Mouse (Mus musculus) heart, postnatal 10 days (tissue): ENCODE results near the gene Fam83e. TPM values are rescaled to one million over a fixed set of nuclear protein-coding genes. Genes with fewer than 3 reads are reported as not detected.

Experiments used
- DNase-seq, 2 experiments: peaks; one replicate each; pipeline ENCODE4 v3.0.0; 2021
- intact Hi-C: fragments of 180-260 bp; cut with DNase I; formaldehyde crosslinking; loops from one replicate; pipeline ENCODE4 v1.15.1; 2025
- total RNA-seq, 2 experiments: library from RNA; stranded (reverse); gene quantifications; 2 replicates each; pipeline ENCODE4 v1.2.3; 2021

Gene Fam83e
- total RNA-seq, 2 experiments from 2014 or later: 0.10 to 0.12 TPM

DNA sequence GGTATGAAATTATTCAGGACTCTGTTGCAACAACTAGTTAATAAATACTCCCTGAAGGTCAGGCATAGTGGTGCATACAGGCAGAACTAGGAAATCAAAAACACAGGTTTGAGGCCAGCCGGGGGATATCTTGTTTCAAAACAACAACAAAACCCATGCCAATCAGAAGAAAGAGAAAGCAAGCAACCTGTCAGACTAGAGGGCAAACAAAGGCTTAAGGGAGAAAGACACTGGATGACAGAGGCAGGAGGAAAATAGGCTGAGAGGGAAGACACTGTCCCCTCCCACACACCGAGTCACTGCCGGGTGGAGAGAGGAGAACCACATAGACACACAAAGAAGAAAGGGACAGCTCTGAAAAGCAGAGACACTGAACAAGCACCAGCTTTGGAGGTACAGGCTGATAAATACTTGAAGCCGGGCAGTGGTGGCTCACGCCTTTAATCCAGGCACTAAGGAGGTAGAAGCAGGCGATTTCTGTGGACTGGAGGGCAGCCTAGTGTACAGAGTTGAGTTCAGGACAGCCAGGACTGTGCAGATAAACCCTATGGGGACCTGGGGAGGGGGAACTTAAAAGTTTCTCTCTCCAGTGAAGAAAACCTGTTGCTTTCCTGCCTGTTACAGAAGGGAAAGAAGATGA is 7.0 kb upstream of the Fam83e start:
- intact Hi-C loops: no loop called here

DNA sequence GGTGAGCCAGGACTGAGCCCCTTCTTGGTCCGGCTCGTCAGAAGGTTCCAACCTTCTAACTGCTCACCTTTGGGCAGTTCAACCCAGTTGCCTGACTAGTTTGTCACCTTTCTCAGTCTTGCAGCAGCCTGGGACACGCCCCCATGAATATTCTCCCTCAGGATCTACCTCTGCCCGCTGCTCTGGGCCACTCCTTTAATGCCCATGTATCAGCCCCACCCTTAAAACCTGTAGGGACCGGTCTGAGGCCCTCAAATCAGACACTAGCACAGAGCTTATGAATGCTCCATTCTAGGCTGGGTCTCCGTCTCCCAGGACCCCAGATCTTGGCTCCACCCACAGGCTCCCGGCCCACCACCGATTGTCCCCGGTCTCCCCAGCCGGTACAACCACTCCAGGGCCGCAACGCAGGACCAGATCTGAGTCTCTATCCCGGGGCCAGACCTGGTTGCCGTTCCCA is 6.4 kb upstream of the Fam83e start:
- intact Hi-C loops: loop anchor here (5.0 kb wide), 1 partner anchor 208 kb away; the partner anchor contains the start of genes Ccdc114 and Emp3
- no peak for DNase-seq

More for the DNA sequence above, 7.0 kb upstream of the Fam83e start:
- DNase-seq: no peak

DNA sequence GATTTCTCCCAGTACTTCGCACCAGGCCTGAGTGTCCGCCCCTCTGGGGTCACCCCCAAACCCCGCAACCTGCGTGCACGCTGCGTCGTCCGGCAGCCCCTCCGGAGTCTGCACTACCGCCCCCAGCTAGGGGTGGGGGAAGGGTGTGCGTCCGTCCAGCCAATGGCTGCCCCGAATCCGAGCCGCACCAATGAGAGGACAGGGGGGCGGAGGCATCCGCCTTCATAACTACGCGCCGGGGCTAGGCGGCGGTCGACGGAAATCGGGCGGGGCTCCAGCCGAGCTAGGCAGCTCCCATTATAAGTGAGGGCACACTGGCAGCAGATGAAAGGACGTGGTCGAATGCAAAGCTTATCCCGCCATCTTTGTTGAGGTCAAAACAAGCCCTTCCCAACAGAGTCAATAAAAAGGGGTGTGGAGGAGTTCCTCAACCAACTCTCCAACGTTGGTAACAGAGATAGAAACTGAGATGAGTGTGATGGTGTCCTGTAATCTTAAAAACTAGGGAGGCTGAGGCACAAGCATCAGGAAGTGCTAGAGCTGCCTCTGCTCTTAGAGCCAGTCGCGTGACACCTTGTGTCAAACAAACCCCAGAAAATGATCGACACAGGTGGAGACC is 5.8 kb upstream of the Fam83e start, which contains the start of gene Rpl18:
Gene Rpl18, plus strand, starts transcription at position 368 of the 619 bp plus-strand sequence.
- intact Hi-C loops: loop anchor here (5.0 kb wide), 1 partner anchor 207 kb away; the partner anchor contains the start of genes Ccdc114 and Emp3

DNA sequence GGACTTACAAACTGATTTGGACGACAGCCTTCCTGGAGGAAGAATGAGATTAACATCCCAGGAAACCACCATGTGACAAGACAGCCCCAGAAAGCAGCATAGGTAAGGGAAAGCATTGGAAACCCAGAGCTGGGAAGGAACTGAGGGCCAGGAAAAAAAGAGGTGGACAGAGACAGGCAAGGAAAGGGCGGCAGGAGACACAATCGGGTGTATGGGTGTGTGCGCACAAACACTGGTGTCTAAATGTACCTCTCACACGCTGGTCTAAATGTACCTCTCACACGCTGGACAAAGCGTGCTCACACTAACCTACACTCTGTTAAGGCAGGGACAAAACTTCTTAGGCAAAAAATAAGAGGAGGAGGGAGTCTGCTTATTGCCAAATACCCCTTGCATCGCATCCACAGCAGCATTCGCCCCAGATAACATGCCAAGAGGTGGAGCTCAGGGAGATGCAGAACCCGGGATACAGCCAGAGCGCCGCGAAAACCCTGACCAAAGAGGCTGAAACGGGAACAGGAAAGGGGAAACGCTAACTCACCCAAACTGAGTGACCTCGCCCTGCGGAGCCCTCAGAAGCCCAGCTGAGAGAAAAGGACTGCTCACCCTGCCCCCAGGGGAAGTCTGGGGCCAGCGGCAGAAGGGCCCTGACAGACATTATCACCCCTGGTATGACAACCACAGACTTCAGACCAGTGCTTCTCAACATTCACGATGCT is 5.1 kb upstream of the Fam83e start:
- DNase-seq: no peak
- intact Hi-C loops: loop anchor here (5.0 kb wide), 1 partner anchor 206 kb away; the partner anchor contains the start of genes Ccdc114 and Emp3

More for the DNA sequence above, 5.8 kb upstream of the Fam83e start, which contains the start of gene Rpl18:
- DNase-seq: peak; percentile 98 to 99

DNA sequence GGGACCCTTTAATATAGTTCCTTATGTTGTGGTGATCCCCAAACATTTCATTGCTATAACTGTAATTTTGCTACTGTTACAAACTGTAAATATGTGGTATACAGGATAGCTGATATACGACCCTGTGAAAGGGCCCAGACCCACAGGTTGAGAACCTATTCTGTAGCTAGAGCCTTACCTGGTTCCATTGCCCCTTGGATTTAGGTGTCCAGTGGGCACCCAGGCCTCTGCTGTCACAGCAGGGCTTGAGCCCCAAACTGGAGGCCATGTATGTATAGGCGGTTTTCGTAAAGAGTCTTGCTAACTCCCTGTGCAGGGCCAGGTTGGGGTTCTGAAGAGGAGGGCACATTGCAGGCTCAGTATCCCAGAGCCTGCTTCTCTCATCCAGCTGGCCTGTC is 4.6 kb upstream of the Fam83e start:
- intact Hi-C loops: loop anchor here (5.0 kb wide), 1 partner anchor 206 kb away; the partner anchor contains the start of genes Ccdc114 and Emp3
- DNase-seq: no peak

DNA sequence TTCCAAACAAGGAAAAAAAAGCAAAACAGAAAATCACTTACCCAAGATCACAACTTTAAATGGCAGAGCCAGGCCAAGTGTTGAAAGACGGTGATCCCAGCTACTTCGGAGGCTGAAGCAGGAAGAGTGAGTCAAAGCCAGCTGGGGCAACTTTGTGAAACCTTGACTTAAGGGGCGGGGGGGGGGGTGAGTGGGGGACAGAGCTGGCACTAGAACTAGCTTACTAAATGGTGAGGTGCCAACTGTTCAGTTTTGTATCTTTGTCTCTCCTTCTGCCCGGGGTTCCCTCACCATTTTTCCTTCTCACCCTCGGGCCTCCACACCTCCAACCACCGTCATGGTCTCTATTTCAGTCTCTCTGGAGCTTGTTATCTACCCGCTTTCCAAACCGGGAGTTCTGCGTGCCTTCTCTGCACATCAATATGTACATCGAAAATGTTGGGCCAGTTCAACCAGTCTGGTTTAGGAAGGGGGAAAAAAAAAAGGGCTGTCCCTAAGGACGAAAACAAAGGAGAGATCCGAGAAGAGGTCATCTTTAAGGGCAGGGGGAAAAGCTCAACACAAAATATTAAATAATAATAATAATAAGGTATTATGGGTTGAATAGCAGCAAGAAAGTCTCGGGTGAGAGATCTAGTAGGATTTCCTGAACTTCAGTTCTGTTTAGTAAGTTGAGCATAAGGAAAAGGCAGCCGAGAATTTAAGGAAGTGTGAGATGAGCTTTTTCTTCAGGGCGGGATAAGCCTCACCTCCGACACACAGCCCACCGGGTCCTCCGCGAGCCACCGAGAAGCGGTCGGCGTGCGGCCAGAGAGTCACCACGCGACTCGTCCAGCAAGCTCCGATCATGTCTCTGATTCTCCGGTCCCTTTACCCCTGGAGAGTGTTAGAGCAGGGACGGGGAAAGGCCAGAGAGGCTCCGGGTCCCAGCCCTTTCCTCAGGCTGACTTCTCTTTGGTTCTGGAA is 3.8 kb upstream of the Fam83e start:
- intact Hi-C loops: loop anchor here (5.0 kb wide), 1 partner anchor 205 kb away; the partner anchor contains the start of genes Ccdc114 and Emp3
- DNase-seq: no peak

DNA sequence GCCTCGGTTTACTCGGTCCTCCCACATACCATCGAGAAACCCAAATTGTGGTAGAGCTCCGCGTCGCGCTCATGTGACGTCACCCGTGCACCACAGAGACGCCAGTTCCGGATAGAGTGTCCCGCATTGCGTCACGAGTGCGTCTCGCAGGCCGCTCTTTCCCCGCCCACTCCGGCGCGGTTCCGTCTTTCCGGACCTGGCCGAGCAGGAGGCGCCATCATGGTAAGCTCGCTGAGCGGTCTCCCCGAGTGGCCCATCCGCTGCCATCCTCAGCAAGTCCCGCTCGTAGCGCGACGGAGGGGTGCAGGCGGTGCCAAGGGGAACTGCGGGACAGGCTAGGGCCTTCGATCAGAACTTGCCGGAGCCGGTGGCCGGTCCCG is 3.1 kb upstream of the Fam83e start, which contains the start of gene Sphk2:
Gene Sphk2, minus strand, starts transcription at position 85 of the 380 bp plus-strand sequence.
- intact Hi-C loops: loop anchor here (5.0 kb wide), 1 partner anchor 204 kb away; the partner anchor contains the start of genes Ccdc114 and Emp3
- peak; percentile 98 to 99 for DNase-seq

DNA sequence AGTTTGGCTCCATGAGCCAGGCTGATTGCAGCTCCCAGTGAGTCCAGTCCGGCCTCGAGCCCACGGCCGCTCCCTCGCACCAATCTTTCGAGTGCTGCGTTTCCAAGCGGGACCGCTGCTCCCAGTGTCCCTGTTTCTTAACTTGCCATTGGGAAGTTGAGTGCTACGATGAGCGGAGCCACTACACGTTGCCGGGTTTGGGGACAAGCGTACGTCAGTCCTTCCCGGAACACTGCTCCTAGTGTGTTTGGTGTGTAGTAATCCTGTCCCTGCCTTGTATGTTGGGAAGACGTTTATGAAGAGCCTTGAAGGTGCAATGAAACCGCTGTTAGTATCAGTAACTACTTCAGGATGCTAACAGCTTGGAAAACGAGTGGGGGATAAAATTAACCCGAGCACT is 2.7 kb upstream of the Fam83e start:
- no peak for DNase-seq
- intact Hi-C loops: loop anchor here (5.0 kb wide), 1 partner anchor 204 kb away; the partner anchor contains the start of genes Ccdc114 and Emp3

DNA sequence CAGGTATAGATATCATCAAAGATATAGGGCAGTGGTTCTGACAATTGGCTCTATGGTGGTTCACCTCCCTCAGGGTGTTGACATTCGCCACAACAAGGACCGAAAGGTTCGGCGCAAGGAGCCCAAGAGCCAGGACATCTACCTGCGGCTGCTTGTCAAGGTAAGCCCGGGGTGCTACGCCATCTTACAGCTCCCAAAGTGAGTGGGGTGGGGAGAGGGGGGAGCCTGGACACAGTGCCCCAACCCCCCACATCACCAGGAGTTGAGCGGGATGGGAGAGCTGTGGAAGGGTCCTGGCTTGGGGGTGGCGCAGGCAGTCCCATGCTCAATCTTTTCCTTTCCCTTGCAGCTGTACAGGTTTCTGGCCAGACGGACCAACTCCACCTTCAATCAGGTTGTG is 1.8 kb upstream of the Fam83e start:
- intact Hi-C loops: loop anchor here (5.0 kb wide), 1 partner anchor 203 kb away; the partner anchor contains the start of genes Ccdc114 and Emp3
- no peak for DNase-seq

DNA sequence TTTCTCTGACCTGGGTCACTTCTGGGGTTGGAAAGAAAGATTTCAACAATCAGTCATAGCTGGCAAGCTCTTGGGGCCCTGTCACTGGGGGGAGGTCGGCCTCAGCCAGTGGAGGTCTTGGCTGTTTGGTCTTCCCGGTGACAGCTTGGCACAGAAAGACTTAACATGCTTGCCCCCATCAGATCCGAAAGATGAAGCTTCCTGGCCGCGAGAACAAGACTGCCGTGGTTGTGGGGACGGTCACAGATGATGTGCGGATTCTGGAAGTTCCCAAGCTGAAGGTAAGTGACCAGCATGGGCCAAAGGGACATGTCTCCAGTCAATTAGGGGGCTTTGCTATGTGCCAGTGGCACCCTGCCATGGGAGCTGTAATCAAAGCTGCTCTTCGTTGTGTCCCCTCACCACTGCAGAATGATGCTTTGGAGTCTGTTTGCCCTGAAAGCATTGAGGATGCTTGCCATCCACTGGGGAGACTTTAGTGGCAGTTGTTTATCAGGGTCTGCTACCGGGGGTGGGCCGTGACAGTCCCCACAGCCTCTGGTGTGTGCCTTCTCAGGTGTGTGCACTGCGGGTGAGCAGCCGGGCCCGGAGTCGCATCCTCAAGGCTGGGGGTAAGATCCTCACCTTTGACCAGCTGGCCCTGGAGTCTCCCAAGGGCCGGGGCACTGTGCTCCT is 1.1 kb upstream of the Fam83e start:
- intact Hi-C loops: loop anchor here (5.0 kb wide), 1 partner anchor 202 kb away; the partner anchor contains the start of genes Ccdc114 and Emp3
- no peak for DNase-seq

DNA sequence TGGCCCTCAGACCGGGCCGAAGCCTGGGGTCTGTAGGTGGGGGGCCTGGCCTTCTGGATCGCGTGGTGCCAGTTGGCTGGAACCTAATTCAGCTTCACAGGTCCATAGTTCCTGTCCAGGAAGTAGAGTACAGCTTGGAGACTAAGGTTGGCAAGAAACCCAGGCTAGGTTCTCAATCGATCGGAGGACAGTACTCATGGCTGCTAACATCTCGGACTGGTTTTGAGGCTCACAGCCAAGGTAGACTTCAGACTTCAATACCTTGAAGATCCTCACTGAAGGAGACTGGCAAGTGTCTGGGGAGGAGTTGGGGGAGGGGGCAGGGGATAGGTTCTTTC is 191 bp downstream of the Fam83e start:
- no peak for DNase-seq
- intact Hi-C loops: no loop called here

DNA sequence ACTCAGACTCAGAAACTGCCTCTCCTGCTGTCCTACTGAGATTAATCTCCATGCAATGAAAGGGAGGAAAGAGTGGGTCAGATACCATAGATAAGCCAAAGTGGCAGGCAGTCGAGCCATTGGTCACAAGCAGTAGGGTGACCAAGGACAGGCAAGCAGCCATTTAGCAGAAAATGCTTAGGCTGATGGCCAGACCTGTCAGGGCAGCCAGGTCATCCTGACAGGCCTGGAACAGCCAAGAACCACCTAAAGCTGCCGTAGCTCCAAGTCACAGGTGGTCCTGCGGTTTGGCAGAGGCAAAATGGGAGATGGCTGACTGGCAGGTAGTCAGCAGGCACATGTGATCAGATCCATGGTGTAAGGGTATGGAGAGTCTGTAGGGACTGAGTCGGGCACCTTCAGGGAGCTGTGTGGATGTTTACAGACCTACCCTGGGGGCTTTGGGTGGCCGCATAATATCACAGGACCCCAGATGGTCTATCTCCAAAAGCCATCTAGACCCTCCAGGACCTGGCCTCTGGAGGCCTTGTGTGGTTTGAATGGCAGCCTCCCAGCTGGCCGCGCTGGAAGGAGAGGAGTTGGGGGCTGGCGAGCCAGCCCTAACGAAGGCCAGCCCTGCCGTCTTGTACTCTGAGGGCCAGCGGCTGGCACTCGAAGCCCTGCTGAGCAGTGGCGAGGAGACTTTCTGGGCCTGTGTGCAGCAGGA is 783 bp downstream of the Fam83e start:
- intact Hi-C loops: no loop called here
- no peak for DNase-seq

DNA sequence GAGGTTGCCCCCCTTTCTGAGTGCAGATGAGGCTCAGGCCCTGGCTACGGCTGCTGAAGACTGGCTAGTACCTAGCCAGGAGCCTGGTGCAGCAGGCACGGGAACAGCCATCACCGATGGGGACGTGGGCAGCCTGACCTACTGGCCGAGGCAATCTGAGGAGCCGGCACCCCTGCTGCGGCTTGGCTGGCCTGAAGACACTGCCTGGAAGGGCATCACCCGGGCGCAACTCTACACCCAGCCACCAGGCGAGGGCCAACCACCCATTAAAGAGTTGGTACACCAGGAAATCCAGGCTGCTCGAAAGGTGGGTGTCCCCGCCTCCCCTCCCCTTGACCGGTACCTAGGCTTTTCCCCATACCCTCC is 1.3 kb downstream of the Fam83e start:
- no peak for DNase-seq
- intact Hi-C loops: no loop called here

DNA sequence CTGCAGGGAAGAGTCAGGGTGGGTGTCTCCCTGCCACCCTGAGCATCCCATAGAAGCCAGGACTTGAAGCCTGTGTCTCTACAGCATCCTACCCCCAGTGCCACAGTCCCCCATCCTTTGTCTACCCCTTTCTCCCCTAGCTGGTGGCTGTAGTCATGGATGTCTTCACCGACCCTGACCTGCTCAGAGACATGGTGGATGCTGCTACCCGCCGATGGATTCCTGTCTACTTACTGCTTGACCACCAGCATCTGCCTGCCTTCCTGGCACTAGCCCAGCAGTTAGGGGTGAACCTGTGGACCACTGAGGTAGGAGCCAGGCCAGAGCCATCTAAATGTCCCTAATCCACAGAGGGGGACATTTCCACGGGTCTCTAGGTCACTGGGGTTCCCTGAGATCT is 2.3 kb downstream of the Fam83e start:
- intact Hi-C loops: no loop called here
- DNase-seq: no peak

DNA sequence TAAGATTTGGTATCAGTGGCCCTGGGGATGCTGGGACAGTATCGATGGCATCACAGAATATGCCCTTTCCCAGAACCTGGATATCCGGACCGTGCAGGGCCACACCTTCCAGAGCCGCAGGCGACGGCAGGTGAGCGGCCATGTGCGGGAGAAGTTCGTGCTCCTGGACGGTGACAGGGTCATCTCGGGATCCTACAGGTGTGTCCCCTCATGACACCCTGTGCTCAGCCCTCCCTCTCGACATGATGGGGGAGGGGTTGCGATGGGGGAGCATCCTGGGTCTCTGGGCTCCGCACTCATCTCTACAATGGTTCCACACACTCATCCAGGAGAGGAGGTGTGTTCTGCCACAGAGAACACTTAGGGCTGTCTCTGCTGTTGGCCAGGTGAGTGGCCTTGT is 2.8 kb downstream of the Fam83e start:
- DNase-seq: no peak
- intact Hi-C loops: no loop called here

DNA sequence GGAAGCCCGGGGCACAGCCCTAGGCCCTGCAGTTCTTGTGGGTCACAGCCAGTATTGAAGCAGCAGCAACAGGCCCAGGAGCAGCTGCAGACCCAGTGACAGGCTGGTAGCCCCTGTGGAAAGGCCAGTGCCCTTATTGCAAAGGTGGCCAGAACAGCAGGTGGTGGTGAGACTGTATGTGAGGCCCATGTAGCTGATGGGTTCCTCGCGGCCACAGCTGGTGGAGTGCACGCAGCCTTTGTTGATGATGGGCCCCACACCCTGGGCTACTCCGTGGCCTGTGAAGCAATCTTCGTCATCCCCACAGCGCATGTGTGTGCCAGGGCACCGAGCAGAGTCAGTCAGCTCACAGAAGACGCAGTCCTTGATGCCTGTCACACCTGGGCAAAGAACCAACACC is 4.1 kb downstream of the Fam83e start:
- intact Hi-C loops: no loop called here
- DNase-seq: no peak

DNA sequence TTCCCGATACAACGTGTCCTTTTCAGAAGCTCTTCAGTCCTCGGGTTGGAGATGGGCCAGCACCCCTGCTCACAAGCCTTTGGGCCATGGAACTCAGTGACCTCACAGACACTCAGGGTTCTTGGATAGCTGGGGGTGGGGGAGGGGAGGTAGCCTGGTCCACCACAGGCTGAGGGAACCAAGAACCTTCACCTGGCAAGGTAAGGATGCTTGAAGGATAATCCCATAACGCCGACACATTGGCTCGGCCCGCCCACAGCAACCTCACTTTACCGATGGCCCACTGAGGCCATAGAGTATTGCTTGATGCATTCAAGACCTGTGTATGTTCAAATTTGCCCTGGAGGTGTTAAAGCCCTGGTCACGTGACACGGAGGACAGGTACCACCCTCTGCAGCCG is 4.7 kb downstream of the Fam83e start, which contains the start of gene Spaca4:
Gene Spaca4, minus strand, starts transcription at position 101 of the 400 bp plus-strand sequence.
- intact Hi-C loops: no loop called here
- no peak for DNase-seq

DNA sequence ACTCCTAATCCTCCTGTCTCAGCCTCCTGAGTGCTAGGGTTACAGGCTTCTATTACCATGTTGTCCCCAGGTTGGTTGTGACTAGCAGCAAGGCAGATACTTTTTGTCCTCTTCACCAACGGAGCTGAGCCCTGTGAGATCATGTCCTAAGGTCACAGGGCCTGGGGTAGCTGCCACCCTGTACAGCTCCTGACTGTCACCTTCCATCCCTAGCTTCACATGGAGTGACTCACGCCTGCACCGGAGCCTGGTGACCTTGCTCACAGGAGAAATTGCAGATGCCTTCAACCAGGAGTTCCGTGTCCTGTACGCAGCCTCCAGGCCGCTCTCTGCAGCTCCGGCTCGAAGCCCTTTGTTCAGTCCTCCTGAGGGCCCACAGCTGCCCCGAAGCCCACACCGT is 5.4 kb downstream of the Fam83e start:
- intact Hi-C loops: no loop called here
- no peak for DNase-seq

DNA sequence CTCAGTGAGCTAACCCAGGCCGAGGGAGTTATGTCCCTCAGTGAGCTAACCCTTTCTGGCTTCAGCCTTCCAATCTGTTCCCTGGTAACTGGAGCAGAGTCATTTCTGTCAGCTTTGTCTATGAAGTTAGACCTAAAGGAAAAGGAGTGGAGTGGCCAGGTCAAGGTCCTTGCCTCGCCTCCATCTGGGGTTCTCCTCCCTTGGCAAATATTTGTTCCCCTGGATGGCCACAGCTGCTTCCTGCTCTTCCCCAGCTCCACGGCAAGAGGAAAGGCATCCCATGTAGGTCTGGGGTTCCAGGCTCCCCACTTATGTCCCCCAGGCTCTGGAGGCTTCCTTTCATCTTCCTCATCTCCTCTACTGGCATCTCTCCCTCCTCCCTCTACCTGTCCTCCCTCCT is 6.6 kb downstream of the Fam83e start:
- intact Hi-C loops: no loop called here
- no peak for DNase-seq
